Mouse (Mus musculus) olfactory bulb, adult 2 months (tissue): ENCODE results near the gene Entpd1.

Experiments
- CTCF ChIP-seq: fragments of 200-500 bp; IDR thresholded peaks from 2 replicates; pipeline ENCODE4 v1.5.1; 2012; ENCODE audit warnings: low read depth, mild to moderate bottlenecking, low read length, moderate library complexity; ENCODE audit not compliant: insufficient read depth
- POLR2A ChIP-seq: fragments of 200-500 bp; IDR thresholded peaks from 2 replicates; pipeline ENCODE4 v1.6.1; 2012; ENCODE audit warnings: mild to moderate bottlenecking, low read depth, low read length, moderate library complexity; ENCODE audit not compliant: insufficient read depth

DNA sequence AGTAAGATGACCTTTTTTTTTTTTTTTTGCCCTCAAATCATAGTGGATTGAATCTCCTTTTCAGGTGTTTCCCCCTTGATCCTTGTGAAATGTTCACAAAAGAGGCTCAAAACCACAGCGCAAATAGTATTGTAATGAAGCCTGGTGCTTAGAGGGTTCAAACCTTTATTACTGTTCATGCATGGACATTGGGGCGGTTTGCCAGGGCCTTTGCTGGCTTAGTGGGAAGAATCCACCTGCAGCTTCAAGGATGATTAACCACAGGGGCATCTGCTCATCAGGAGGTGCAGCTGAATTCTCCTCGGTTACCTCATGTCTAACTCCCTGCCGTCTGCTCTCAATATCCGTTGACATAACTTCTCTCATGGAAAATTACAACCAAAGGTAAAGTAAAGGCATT lies 20.5 kb downstream of the Entpd1 start:
- TF ChIP-seq CTCF (no peak), POLR2A (no peak)
